Mouse (Mus musculus): ENCODE measurements around the gene Zfp872.
"Not testable (repeated sequence)": the region's sequence is repeated elsewhere in the genome, so short reads cannot be mapped to it uniquely, and the experiment has no call there.

The Zfp872 gene

DNA sequence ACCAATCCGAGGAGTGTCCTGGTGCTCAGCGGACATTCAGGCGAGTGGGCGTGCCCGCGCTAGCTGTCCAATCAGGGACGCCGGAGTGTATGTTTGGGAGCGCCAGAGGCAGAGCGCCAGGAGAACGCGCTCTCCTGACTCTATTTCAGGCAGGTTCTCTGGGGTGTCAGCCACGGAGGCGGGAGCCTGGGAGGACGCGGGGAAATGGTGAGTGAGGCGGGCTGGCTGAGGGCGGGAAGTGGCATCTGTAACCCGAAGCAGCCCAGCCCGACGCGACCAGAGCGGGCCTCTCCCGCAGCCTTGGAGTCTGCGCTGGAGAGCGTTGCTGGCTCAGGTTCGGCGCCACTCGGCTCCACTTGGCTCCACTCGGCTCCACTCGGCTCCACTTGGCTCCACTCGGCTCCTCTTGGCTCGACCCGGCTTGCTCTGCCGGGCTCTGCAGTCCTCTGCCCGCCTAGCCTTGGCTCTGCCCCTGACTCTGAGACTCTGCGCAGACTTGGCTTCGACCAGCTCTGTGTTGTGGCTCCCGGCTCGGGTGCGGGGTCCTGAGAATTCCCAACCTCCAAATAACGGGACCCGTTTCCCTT lies at the start of gene Zfp872:
Zfp872 (plus strand) TSS at position 66 of the 587 bp plus-strand sequence.
- peak; percentile 22 for DNase-seq (ENCODE audit: low spot score)

DNA sequence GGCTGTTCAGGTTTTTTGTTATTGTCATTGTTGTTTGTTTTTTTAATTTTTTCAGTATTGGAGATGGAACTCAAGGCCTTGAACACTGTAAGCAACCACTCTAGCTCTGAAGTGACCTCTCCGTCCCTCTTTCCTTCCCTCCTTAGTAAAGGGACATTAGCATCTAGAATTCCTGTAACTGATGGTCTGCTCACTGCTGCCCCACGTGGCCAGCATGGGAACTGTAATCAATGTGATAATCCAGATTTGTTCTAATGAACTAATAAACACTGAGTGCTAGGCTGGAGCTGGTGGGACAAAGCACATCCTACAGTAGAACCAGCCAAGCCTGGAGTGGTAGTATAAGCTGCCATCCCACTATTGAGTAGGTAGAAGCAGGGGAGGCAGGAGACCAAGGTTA lies 49.4 kb upstream of the Zfp872 start:
- no peak for DNase-seq (ENCODE audit: low spot score)

DNA sequence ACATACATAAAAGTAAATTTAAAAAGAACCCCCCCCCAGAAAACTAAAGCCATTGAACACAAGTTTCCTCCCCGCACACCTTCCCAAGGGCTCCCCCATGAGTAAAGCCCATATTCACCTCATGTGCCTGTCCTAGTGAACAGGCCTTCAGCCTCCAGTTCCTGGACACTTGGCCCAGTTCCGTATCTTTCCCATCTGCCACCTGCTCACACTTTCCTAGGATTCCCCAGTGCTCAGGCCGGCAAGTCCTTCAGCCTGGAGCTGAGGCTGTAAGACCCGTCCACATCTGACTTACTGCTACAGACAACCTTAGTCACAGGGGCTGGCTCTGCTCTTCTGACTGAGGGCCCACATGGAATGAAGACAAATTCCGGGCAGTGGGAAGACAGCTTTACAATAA lies 48.1 kb upstream of the Zfp872 start:
- DNase-seq (ENCODE audit: low spot score), result no peak

DNA sequence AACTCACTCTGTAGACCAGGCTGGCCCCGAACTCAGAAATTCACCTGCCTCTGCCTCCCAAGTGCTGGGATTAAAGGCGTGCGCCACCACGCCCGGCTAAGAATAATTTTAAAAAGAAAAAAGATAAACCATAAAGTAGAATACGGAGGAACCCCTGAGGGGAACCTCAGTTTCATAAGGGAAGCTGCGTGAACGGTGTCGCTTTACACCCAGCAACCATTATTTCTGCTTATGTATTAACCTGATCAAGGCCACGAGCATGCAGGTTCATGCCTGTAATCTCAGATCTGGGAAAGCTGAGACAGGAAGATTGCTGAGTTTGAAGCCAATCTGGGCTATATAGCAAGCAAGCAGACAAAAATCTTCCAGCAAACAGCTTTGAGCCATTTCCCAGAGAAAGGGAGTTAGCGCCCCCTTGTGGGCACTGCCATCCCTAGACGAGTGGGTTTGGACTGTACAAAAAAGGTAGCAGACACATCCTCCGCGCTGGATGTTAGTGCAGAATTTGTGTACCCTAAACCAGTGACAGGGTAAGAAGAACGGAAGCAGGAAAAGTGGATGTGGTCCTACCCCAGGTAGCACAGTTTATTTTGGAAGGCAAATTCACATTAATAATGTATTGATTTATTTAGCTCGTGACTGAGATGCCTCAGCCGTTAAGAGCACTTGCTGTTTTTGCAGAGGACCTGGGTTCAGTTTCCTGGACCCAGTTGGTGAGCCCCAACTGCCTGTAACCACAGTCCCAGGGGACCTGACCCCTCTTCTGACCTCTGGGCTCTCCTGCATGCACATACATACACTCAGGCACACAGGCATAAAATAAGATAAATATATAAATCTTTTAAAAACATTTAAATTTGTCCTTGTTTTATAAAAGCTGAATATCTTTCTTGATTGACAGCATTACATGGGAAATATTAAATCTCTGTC lies 44.5 kb upstream of the Zfp872 start:
- DNase-seq (ENCODE audit: low spot score), result peak; percentile 65

DNA sequence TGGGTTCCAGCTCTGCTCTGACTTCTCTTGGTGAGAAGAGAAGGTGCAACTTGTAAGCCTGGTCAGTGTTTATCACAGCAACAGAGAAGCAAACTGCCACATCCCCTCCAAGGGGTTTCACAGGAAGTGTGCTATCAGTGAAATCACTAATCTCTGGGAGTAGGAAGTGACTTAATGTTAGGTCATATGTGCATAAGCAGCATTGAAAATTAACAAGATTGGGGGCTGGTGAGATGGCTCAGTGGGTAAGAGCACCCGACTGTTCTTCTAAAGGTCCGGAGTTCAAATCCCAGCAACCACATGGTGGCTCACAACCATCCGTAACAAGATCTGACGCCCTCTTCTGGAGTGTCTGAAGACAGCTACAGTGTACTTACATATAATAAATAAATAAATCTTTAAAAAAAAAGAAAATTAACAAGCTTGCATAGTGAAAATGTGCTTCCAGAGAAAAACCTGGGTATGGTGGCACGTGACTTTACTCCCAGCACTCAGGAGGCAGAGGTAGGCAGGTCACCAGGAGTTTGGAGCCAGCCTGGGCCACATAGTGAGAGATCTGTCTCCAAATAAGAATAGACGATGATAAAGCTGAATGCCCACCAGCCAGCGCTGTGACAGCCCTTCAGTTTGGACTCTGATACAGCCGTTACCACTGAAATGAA lies 43.5 kb upstream of the Zfp872 start:
- no peak for DNase-seq (ENCODE audit: low spot score)

DNA sequence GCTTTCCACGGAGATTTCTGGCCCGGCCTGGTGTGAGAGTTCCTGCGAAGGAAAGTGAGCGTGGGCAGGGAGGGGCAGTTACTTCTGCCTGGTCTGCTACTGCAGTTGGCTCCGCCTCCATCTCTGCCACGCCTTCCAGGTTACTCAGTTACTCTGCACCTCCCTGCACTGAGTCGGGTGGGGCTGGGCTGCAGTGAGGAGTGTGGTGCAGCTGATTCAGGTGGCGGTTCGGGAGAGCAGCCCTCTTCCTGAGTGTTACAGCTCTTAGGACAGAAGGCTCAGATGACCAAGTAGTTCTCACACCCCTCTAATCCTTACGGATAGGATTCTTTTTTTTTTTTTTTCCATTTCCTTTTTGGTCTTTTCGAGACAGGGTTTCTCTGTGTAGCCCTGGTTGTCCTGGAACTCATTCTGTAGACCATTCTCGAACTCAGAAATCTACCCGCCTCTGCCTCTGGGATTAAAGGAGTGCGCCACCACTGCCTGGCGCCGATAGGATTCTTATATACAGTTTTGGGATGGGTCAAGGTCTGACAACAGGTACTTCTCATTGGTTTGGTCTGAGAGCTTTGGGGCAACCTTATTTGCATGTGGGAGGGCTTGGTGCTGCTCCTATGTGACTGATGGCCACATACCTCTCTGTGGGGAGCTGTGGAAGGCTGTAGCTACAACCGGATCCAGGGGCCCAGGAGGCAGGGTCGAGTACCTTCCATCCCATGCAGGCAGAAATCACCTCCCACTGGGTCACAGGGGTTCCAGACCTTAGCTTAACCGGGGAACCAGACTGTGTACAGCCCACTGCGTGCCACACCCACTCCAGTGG lies 38.3 kb upstream of the Zfp872 start:
- DNase-seq (ENCODE audit: low spot score), result no peak

DNA sequence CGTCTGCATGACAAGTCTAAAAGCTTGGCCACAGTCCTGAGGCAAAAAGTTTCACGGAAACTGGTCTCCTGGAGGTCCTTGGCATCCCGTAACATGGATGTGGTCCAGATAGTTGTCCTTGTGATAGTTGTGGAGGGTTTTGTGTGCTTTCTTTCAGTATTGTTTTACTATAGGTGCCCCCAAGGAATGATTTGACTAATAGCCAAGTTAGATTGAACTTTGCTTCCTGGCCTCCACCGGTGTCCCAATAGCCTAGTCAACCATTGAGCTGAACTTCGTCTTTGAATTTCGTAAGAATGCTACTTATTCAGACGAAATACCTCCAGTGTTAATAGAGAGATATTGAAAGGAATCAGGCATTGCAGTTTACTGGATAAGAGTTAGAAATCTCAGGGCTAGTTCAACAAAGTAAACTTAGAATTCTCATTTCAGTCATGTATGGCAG lies 37.6 kb upstream of the Zfp872 start:
- not testable (repeated sequence) for DNase-seq (ENCODE audit: low spot score)

DNA sequence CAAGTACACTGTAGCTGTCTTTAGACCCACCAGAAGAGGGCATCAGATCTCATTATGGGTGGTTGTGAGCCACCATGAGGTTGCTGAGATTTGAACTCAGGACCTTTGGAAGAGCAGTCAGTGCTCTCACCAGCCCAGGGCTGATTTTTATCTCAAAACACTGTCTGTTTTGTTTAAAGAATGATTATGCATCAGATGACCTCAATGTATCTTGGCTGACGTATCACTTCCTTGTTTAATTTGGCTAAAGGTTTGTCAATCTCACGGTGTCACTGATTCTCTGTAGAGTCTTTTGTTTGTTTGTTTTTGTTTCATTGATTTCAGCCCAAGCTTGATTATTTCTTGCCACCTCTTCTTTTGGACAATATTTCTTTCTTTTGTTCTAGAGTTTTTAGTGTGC lies 36.9 kb upstream of the Zfp872 start:
- no peak for DNase-seq (ENCODE audit: low spot score)

DNA sequence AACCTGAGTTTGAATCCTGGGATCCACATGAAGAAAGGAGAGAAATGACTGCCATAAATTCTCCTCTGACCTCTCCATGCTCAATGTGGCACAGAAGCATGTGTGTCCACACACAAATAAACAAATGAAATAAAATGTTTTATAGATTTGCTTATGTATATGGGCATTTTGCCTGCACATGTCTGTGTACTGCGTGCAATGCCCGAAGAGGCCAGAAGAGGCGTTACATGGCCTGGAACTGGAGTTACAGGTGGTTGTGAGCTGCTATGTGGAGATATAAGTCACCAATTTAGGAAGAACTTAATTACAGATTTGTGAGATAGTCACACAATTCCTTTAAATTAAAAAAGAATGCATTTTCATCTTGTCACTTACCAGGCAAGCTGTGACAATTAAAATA lies 34.1 kb upstream of the Zfp872 start:
- no peak for DNase-seq (ENCODE audit: low spot score)

DNA sequence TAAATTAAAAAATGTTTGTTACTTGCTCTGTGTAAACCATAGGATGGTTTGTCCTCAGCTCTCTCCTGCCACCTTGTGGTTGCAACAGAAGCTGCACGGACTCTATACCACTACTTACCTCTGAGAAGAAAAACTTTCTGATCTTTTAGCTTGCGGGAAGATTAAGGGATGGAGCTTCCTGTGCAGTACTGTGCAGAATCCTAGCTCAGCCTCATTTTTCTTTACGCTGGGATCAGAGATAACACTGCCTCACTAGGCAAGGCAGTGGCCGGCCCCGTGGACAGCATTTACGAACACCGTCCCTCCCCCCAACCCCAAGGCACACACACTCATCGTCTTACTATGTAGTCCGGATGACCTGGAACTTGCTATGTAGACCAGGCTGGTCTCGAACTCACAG lies 32.3 kb upstream of the Zfp872 start:
- DNase-seq (ENCODE audit: low spot score), result no peak

DNA sequence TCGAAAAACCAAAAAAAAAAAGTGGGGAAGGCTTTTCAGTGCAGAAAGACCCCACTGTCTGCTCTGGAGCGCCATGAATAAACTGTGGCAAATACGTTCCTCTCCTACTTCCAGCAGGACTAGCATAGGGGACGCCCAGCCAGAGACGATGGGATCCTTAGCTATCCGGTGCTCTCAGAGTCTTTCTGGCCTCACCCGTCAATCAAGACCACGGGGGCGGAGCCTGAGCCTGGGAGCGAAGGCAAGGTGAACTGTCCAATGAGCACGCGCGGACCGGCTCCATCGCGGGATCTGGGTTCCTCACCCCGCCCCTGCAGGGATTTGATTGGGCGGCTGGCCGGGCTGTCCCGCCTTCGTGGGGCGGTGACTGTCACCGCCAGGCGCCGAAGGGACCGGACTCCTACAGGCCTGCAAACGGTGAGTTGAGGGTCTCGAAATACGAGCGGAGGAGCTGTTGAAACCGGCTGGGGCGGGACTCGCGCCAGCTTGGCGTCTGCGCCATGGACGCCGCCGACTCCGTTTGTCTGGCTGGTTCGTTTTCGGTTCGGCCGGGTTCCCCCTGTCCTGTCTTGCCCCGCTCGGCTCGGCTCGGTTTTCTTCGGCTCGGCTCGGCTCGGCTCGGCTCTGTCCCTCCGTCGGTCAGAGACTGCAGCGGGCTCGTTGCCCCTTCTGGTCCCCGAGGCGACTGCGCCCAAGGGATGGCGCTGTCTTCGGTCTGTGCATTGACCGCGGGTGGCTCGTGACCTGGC lies 31.2 kb upstream of the Zfp872 start, which contains the start of gene Pigyl:
Pigyl (plus strand) TSS at position 350 of the 749 bp plus-strand sequence.
- DNase-seq (ENCODE audit: low spot score), result peak; percentile 97

DNA sequence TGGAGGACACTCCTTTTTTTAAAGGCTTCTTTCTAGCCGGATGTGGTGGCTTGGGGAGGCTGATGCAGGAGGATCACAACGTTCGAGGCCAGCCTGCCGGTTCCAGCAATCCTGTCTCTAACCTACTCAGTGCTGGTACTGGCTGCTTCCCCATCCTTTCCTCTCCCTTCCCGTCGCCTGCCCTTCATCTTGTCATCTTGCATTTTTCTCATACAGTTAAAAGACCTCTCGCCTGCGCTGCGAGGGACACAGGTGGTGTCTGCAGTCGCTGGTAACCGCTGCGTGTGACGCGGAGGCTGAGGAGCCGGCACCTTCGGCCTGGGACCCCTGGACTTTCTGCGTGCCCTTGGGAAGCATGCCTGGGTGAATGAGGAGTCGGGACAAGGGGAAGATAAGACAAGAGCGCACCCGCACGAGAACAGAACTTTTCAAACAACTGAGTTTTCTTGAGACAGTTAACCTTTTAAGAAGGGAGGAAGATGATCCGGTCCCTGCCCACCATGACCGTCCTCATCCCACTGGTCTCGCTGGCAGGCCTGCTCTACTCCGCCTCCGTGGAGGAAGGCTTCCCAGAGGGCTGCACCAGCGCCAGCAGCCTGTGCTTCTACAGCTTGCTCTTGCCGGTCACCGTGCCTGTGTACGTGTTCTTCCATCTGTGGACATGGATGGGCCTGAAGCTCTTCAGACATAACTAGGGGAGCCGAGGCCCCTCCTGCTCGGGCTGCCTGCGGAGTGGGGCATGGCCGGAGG lies 30.2 kb upstream of the Zfp872 start:
- DNase-seq (ENCODE audit: low spot score), result no peak

DNA sequence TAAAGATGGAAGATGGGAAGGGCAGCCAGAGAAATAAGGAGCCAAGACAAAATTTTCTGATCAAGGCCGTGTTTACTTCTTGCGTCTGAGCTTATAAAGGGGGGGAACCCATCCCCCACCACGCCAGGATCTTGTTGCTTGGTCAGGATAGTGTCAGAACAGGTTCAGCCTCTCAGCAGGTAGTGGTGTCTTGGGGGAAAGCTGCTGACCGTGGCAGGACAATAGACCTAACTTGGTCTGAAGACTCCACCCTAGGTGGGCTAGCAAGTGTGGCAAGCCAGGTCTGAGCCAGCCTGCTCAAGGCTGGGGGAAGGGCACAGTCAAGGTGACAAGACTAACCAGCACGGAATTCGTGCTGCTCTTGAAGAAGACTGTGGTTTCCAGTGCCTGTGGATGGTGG lies 26.6 kb upstream of the Zfp872 start:
- DNase-seq (ENCODE audit: low spot score), result no peak

DNA sequence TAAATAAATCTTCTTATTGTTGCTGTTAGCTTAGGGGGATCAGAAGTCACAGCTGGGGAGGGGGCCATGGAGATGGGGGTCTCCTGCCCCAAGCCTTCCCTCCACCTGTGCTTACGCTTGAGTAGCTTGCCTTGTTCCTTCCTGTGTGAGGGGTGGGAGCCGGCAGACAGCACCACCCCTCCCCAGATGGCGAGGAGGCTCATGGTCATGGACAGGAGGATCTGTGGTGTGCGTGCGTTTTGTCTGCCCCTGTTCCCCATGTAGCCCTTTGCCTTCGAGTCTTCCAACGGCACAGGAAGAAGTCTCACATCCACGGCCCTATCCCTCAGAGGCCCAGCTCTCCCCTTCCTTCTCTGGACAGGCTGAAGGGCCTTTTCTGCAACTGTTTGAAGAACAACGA lies 25.6 kb upstream of the Zfp872 start:
- DNase-seq (ENCODE audit: low spot score), result no peak

DNA sequence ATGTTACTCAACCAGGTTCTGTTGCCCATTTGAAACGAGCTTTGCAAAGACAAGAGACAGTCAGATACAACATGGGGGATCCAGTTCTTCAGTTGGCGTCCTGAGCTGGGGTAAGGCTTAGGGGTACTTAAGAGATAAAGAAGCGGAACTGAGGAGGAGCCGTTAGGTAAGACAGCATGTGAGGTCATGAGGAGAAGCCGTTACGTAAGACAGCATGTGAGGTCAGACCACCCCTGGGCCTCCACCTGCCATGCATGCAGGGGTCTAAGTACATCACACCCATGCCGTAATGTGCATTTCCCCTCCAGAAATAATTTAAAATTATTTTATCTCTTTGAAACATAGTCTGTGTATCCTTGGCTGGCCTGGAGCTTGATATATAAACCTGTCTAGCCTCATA lies 25.0 kb upstream of the Zfp872 start:
- DNase-seq (ENCODE audit: low spot score), result no peak

DNA sequence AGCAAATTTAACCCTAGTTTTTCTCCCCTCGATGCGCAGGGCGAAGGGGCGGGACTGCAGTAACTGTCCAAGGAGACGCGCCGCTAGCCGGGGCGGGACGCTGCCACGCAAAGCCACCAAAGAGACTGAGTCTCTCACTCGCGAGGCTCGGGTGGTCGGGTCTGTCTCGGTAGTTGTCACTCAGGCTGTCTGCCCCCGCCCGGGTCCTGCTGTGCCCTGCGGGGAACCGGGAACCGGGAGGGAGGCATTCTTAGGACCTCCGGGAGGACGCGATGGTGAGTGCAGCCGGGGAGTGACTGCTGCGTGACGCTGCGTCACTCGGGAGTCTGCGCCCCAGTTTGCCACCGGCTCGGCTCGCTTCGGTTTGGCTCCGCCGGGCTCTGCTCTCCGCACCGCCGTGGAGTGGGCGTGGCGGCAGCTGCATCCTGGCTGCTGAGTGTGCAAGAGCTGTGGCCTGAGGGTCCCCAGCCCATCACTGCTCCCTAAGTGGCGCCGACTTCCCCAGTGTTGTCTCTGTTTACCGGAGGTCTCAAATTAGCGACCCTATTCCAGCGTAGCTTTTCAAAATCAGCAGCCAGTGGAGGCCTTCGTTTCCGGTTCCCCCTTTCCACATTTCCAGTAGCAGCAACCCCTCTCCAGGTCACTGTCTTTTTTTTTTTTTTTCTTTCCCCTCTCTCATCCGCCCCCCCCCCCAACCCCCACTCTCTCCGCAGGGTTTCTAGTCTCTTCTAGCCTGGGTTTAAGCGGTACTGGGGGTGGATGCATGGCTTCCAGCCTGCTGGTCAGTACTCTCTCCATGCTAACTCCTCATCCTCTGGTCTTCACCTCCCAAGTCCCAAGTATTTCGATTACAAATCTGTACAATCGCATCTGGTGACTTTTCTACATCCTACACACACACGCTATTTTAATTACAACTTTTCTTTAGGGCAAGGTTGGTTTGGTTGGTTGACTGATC lies 22.9 kb upstream of the Zfp872 start:
- DNase-seq (ENCODE audit: low spot score), result no peak

DNA sequence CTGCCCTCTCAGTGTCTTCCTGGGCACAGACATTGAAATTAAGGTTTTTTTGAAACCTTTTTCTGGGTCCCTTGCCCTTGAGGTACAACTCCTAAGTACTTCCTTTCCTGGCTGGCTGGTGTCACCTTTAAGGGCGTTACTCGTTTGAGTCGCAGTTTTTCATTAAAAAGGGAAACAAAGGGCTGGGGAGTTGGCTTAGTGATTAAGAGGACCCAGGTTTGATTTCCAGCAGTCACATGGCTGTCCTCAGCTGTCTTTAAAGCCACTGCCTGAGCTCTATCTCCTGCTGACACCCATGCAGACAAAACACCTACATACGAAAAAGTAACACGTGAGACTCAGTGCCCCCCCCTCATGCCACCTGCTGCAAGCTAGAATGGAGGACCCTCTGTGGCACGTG lies 21.9 kb upstream of the Zfp872 start:
- no peak for DNase-seq (ENCODE audit: low spot score)

DNA sequence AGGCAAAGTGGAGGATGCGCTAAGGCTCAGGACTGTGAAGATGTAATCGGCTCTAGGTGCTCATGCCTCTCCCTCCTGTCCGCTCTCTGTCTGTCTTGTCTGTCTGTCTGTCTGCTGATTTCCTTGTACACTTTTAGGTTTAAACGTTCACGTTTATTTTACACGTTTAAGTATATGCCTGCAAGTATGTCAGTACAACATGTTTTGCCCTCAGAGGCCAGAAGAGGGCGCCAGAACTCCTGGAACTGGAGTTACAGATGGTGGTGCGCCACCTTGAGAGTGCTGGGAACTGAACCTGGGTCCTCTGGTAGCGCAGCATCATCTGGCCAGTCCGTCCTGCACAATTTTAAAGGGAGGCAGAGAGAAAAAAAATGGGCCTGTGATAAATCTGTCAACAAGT lies 21.2 kb upstream of the Zfp872 start:
- DNase-seq (ENCODE audit: low spot score), result no peak

DNA sequence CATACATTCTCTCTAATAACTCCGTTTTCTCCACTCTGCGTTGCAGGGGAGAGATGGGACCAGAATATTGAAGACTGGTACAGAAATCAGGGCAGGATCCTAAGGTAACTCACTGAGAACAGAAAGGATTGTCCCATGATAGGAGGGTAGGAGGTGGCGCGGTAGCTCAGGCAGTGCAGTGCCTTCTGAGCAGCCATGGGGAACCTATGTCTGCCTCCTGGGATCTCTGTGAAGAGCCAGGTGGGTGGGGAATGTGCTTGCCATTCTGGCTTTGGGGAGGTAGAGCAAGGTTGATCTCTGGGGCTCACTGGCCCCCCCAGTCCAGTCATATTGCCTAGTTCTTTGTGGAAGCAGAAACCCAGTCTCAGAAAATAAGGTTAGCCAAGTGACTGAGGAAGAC lies 20.1 kb upstream of the Zfp872 start:
- DNase-seq (ENCODE audit: low spot score), result no peak

Data from left cerebral cortex, adult 11 months (tissue).